Mouse (Mus musculus) lung, postnatal 0 days (tissue): ENCODE results near the gene Wdtc1.

ENCODE experiments used
- CTCF ChIP-seq: IDR thresholded peaks from 2 replicates; pipeline ENCODE4 v1.5.1; 2016; ENCODE audit warnings: antibody characterized with exemption, mild to moderate bottlenecking
- EP300 ChIP-seq: IDR thresholded peaks from 2 replicates; pipeline ENCODE4 v1.6.1; 2016; ENCODE audit warnings: antibody characterized with exemption, mild to moderate bottlenecking, control low read depth

DNA sequence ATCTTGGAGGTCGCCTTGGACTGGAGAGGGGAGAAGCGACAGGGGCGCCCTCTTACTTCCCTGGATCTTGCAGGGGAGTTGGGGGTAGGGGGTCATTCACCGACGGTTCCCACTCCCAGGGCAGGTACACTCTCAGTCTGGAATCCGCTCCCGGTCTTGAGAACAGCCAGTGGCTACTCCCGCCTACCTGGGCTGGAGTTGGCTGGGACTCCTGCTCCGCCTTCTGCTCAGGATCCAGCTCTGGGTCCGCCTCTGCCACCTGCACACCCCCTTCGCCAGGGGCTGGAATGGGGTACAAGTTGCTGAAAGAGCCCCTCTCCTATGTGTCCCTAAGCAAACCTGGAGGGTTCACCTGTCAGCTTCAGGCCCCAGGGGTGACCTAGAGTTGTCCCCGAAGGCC is 96.1 kb downstream of the Wdtc1 start:
- TF ChIP-seq CTCF (no peak), EP300 (no peak)
